Mouse (Mus musculus) stomach, embryonic 16.5 days (tissue): ENCODE results near the gene Slc17a1. TPM values are rescaled to one million over a fixed set of nuclear protein-coding genes. Genes with fewer than 3 reads are reported as not detected.

Experiments
- ATAC-seq: fragments of 200-750 bp; cut with Nextera tagmentation; 2 replicates; pipeline ENCODE4 v1.8.0; 2017; ENCODE audit warnings: moderate number of reproducible peaks, moderate TSS enrichment; ENCODE audit not compliant: insufficient read depth, low FRiP score
- H3K27ac ChIP-seq: fragments of 300-500 bp; sonication (generic); 2 replicates; pipeline ENCODE4 v1.5.1; 2014; ENCODE audit warnings: low read length
- H3K27me3 ChIP-seq: fragments of 300-500 bp; sonication (generic); 2 replicates; pipeline ENCODE4 v1.6.1; 2014; ENCODE audit warnings: low read length, control low read depth, mixed read lengths; ENCODE audit not compliant: control insufficient read depth, insufficient read depth
- H3K36me3 ChIP-seq: fragments of 300-500 bp; sonication (generic); 2 replicates; pipeline ENCODE4 v1.6.1; 2014; ENCODE audit warnings: low read length; ENCODE audit not compliant: control insufficient read depth, insufficient read depth
- H3K4me1 ChIP-seq: fragments of 300-500 bp; sonication (generic); 2 replicates; pipeline ENCODE4 v1.6.1; 2014; ENCODE audit warnings: low read length, control low read depth, mixed read lengths; ENCODE audit not compliant: control insufficient read depth, insufficient read depth
- H3K4me2 ChIP-seq: fragments of 300-500 bp; sonication (generic); 2 replicates; pipeline ENCODE4 v1.6.1; 2014; ENCODE audit warnings: low read depth, low read length, mixed read lengths
- H3K4me3 ChIP-seq: fragments of 300-500 bp; sonication (generic); replicated peaks from 2 replicates; pipeline ENCODE4 v1.5.1; 2014; ENCODE audit warnings: mild to moderate bottlenecking, low read length
- H3K9ac ChIP-seq: fragments of 300-500 bp; sonication (generic); 2 replicates; pipeline ENCODE4 v1.6.1; 2014; ENCODE audit warnings: low read length
- H3K9me3 ChIP-seq: fragments of 300-500 bp; sonication (generic); replicated peaks from 2 replicates; pipeline ENCODE4 v1.6.1; 2016; ENCODE audit warnings: low read length, control low read depth; ENCODE audit not compliant: control insufficient read depth
- WGBS: fragments of 180-500 bp; shearing (Covaris S2); extraction: QIAGEN DNeasy Blood & Tissue Kit; methylation state at CpG from one replicate; pipeline ENCODE4 v1.1.7; 2014; 5-methylcytosine and 5-hydroxymethylcytosine counted together
- microRNA-seq: library from miRNA; unstranded; fragments of <30 nt; microRNA quantifications from one replicate; pipeline ENCODE4, GENCODE M21; 2016
- polyA plus RNA-seq: library from polyadenylated mRNA; unstranded; fragments of >200 nt; fragmentation: Nextera tagmentation; extraction: Ambion mirVana; gene quantifications from 2 replicates; pipeline ENCODE4 v1.2.1, GENCODE M21; 2015

Gene Slc17a1
- polyA plus RNA-seq, 1 experiment from 2014 or later, result 0.22 TPM

DNA sequence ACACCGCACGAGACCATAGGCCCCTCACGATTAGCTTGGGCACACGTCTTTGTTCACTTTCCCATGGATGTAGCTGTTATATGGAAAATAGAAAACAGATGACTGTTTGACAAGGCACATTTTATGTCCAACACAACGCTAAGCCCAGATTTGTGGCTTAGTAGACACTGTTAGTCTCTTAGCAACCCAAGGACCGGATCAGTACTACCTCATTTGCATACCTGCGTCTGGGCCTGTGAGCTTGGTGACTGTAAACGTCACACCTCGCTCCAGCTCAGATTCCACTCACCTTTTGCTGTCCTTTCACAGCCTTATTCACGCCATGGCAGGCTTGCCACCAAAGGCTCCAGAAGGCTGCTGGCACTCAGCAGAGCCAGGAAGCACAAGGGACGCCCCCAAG is 63.4 kb downstream of the Slc17a1 start:
- H3K4me3 ChIP-seq, result no peak overlapping the region
- no peaks in the 10 kb centered on the region for H3K27me3 ChIP-seq
- H3K27ac ChIP-seq, result no peak overlapping the region
- H3K4me1 ChIP-seq, result peaks cover 9% of the 10 kb centered on the region; the same call in 1 of the 2 replicates
- no peaks in the 10 kb centered on the region for H3K36me3 ChIP-seq
- no peak overlapping the region for H3K4me2 ChIP-seq
- 57% methylated on average over 11 of the region's 11 CpGs for WGBS
- no peaks in the 10 kb centered on the region for H3K9me3 ChIP-seq
- ATAC-seq, result no peak
- no peak overlapping the region for H3K9ac ChIP-seq

DNA sequence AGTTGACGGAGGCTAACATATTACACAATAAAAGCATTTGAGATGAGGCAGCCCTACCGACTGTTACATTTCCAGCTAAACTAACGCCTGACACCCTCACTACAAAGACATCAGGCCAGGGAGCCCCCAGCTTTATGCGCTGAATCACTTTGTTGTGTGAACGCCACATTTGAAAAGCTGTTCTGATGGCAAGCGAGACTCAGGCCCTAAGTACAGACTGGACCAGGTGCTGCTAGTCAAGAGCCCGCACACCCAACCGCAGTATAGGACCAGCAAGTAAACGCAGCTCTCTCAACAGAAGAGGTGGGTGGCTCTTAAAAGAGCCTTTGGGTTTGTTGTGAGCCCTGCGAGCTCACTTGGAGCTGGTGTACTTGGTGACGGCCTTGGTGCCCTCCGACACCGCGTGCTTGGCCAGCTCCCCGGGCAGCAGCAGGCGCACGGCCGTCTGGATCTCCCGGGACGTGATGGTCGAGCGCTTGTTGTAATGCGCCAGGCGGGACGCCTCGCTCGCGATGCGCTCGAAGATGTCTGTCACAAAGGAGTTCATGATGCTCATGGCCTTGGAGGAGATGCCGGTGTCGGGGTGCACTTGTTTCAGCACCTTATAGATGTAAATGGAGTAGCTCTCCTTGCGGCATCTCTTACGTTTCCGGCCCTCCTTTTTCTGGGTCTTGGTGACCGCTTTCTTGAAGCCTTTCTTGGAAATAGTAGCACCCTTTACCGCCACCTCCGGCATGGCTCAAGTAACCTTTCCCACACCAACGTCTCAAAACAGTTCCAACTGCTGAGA is 66.1 kb downstream of the Slc17a1 start, which contains the start of gene Hist1h2ba:
Gene Hist1h2ba, minus strand, starts transcription at position 736 of the 790 bp plus-strand sequence.
- 91% methylated on average over 36 of the region's 39 CpGs for WGBS
- H3K4me1 ChIP-seq, result peaks cover 2% of the 10 kb centered on the region; the same call in 1 of the 2 replicates
- ATAC-seq, result no peak
- H3K9me3 ChIP-seq, result no peaks in the 10 kb centered on the region
- no peak within 1 kb of the TSS for H3K27ac ChIP-seq
- no peaks in the 10 kb centered on the region for H3K27me3 ChIP-seq
- H3K9ac ChIP-seq, result no peak within 1 kb of the TSS
- no peak within 1 kb of the TSS for H3K4me3 ChIP-seq
- H3K4me2 ChIP-seq, result no peak within 1 kb of the TSS
- H3K36me3 ChIP-seq, result no peaks in the 10 kb centered on the region

- H3K36me3 ChIP-seq, result no peaks in the 10 kb centered on the region
- H3K27me3 ChIP-seq, result no peaks in the 10 kb centered on the region
- H3K9me3 ChIP-seq, result no peaks in the 10 kb centered on the region
- no peak within 1 kb of the TSS for H3K4me2 ChIP-seq
- H3K4me3 ChIP-seq, result no peak within 1 kb of the TSS
- no peak for ATAC-seq
- 91% methylated on average over 10 of the region's 10 CpGs for WGBS
- H3K9ac ChIP-seq, result no peak within 1 kb of the TSS
- no peak within 1 kb of the TSS for H3K27ac ChIP-seq
- H3K4me1 ChIP-seq, result no peaks in the 10 kb centered on the region
These were observed 66.6 kb downstream of the Slc17a1 start, which contains the start of gene Hist1h2aa for GRCm38 (mm10) chr13:23934211-23934520. Gene Hist1h2aa, plus strand, starts transcription at chr13:23934462.

- H3K9ac ChIP-seq, result no peak overlapping the region
- ATAC-seq, result no peak
- 86% methylated on average over 1 of the region's 1 CpGs for WGBS
These were observed 71.1 kb downstream of the Slc17a1 start for GRCm38 (mm10) chr13:23938699-23939098.

DNA sequence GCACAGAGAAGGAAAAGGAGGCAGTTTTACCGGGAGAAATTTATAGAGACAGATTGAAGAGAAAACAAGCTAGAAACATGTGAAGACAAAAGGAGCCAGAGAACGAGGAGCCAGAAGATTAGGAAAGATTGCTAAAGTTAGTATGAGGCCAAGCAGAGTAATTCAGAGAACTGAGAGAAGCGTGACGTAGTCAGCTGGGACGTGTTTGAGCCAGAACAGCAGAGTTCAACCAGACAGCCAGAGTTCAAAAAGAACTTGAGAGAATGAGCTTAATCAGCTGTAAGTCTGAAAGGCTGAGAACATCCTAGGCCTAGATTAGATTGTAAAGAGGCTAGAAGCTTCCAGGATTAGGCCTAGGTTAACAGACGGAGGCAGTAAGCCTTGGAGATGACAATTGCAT is 72.7 kb downstream of the Slc17a1 start:
- ATAC-seq, result no peak; the same call in 1 of the 2 replicates
- 56% methylated on average over 6 of the region's 6 CpGs for WGBS
- no peak overlapping the region for H3K4me2 ChIP-seq
- H3K9ac ChIP-seq, result no peak overlapping the region
- H3K4me3 ChIP-seq, result no peak overlapping the region
- no peaks in the 10 kb centered on the region for H3K36me3 ChIP-seq
- H3K27ac ChIP-seq, result no peak overlapping the region
- H3K9me3 ChIP-seq, result no peaks in the 10 kb centered on the region
- no peaks in the 10 kb centered on the region for H3K4me1 ChIP-seq
- no peaks in the 10 kb centered on the region for H3K27me3 ChIP-seq

More at GRCm38 (mm10) chr13:23938699-23939098, 71.1 kb downstream of the Slc17a1 start:
- Histone ChIP-seq H3K4me2 (no peak overlapping the region), H3K27ac (no peak overlapping the region), H3K4me1 (no peaks in the 10 kb centered on the region), H3K27me3 (no peaks in the 10 kb centered on the region), H3K9me3 (no peaks in the 10 kb centered on the region), H3K36me3 (no peaks in the 10 kb centered on the region), H3K4me3 (no peak overlapping the region)

DNA sequence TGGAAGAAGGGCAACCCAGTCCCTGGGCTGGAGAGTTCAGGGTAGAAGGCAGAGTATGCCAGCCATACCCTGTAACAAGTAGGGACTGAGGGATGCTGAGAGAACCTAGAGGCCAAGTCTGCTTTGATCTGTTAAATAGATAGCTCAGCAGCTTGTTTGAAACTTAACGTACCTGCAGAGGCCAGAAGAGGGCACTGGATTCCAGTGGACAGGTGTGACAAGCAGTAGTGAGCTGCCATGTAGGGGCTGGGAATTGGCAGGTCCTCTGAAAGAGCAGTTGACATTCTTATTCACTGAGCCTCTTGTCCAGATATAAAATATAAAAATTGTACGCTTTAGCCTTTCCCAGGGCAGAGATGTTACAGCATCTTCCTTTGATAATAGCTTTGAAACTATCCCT is 75.3 kb downstream of the Slc17a1 start:
- no peaks in the 10 kb centered on the region for H3K27me3 ChIP-seq
- H3K4me2 ChIP-seq, result no peak overlapping the region
- 55% methylated on average over 2 of the region's 2 CpGs for WGBS
- H3K4me3 ChIP-seq, result no peak overlapping the region
- H3K36me3 ChIP-seq, result no peaks in the 10 kb centered on the region
- no peak overlapping the region for H3K27ac ChIP-seq
- no peak for ATAC-seq
- no peak overlapping the region for H3K9ac ChIP-seq
- no peaks in the 10 kb centered on the region for H3K9me3 ChIP-seq
- no peaks in the 10 kb centered on the region for H3K4me1 ChIP-seq

Small RNA genes lying within 50 kb of the gene (microRNA-seq; reads per million reads assigned to microRNA genes)
- not detected for gene Gm44344

Other genes starting within 250 kb of the Slc17a1 start
- 2.8 and 3.0 TPM in 2 replicates for gene Hist1h2be, start 246.6 kb upstream of the Slc17a1 start, polyA plus RNA-seq
- gene Hist1h1e, start 245.2 kb upstream of the Slc17a1 start, polyA plus RNA-seq, result 11.3 and 16.6 TPM in 2 replicates
- 1.7 TPM in 2 replicates for gene Hist1h2ac, start 183.8 kb upstream of the Slc17a1 start, polyA plus RNA-seq
- gene Hist1h2bc, start 183.6 kb upstream of the Slc17a1 start, polyA plus RNA-seq, result 101 and 102 TPM in 2 replicates
- gene Hist1h1t, start 171.9 kb upstream of the Slc17a1 start, polyA plus RNA-seq, result 0.14 TPM in 1 of 2 replicates, not detected in the other
- 4.5 and 4.8 TPM in 2 replicates for gene Hist1h4c, start 169.3 kb upstream of the Slc17a1 start, polyA plus RNA-seq
- gene Hfe, start 156.9 kb upstream of the Slc17a1 start, polyA plus RNA-seq, result 8.8 and 9.6 TPM in 2 replicates
- gene Hist1h1c, start 128.9 kb upstream of the Slc17a1 start, polyA plus RNA-seq, result 53.4 and 58.0 TPM in 2 replicates
- 3.1 and 3.7 TPM in 2 replicates for gene Hist1h3c, start 122.1 kb upstream of the Slc17a1 start, polyA plus RNA-seq
- 1.00 and 2.9 TPM in 2 replicates for gene Hist1h2bb, start 121.0 kb upstream of the Slc17a1 start, polyA plus RNA-seq
- 16.2 and 26.2 TPM in 2 replicates for gene Hist1h2ab, start 116.6 kb upstream of the Slc17a1 start, polyA plus RNA-seq
- 7.0 and 7.5 TPM in 2 replicates for gene Hist1h3b, start 115.5 kb upstream of the Slc17a1 start, polyA plus RNA-seq
- gene Hist1h4b, start 110.7 kb upstream of the Slc17a1 start, polyA plus RNA-seq, result 1.2 and 3.7 TPM in 2 replicates
- 0.28 and 1.5 TPM in 2 replicates for gene Hist1h4a, start 106.5 kb upstream of the Slc17a1 start, polyA plus RNA-seq
- 2.0 and 3.5 TPM in 2 replicates for gene Hist1h3a, start 105.4 kb upstream of the Slc17a1 start, polyA plus RNA-seq
- gene Hist1h1a, start 104.1 kb upstream of the Slc17a1 start, polyA plus RNA-seq, result 1.3 TPM in 2 replicates
- gene Trim38, start 97.8 kb upstream of the Slc17a1 start, polyA plus RNA-seq, result not detected in 2 replicates
- 0.06 and 0.11 TPM in 2 replicates for gene Slc17a2, start 60.8 kb upstream of the Slc17a1 start, polyA plus RNA-seq
- gene Slc17a3, start 28.3 kb upstream of the Slc17a1 start, polyA plus RNA-seq, result 0.27 and 0.41 TPM in 2 replicates
- 2.7 and 3.1 TPM in 2 replicates for gene Slc17a4, start 47.3 kb downstream of the Slc17a1 start, polyA plus RNA-seq
- gene Hist1h2ba, start 66.4 kb downstream of the Slc17a1 start, polyA plus RNA-seq, result not detected in 2 replicates
- gene Hist1h2aa, start 66.7 kb downstream of the Slc17a1 start, polyA plus RNA-seq, result not detected in 2 replicates
- gene Scgn, start 123.5 kb downstream of the Slc17a1 start, polyA plus RNA-seq, result 4.9 and 6.1 TPM in 2 replicates